Mouse (Mus musculus) CH12.LX (cell line): Measurements from ENCODE around the gene Coq10a. TPM values are rescaled to one million over a fixed set of nuclear protein-coding genes. Genes with fewer than 3 reads are reported as not detected.
A peak's percentile ranks its signal among the peaks of the same experiment; 100 is the strongest.

ENCODE experiments used
- DNase-seq: peaks from one replicate; pipeline ENCODE4 v3.0.0-alpha.2; 2013; ENCODE audit errors: extremely low read depth
- H3K27ac ChIP-seq: 2 replicates; pipeline ENCODE4 v1.5.1; 2012; ENCODE audit warnings: low read depth, mild to moderate bottlenecking, control low read depth, moderate library complexity; ENCODE audit not compliant: insufficient read depth
- H3K27me3 ChIP-seq: replicated peaks from 2 replicates; pipeline ENCODE3; 2012; ENCODE audit warnings: inconsistent platforms
- H3K36me3 ChIP-seq, 2 experiments: replicated peaks in 1 of 2; 2 replicates each; pipeline versions ENCODE3 to v1.6.1; 2012; ENCODE audit warnings: inconsistent platforms in 1 of 2, low read length in 1 of 2, mild to moderate bottlenecking in 1 of 2, mixed read lengths in 1 of 2, moderate library complexity in 1 of 2; ENCODE audit not compliant: control insufficient read depth in 1 of 2, insufficient read depth in 1 of 2
- H3K4me1 ChIP-seq, 2 experiments: 2 replicates each; pipeline ENCODE4 v1.6.1; 2012; ENCODE audit warnings: inconsistent platforms in 1 of 2, moderate library complexity in 1 of 2; ENCODE audit not compliant: insufficient read depth in 2 of 2, control insufficient read depth in 1 of 2
- H3K4me2 ChIP-seq: 2 replicates; pipeline ENCODE4 v1.6.1; 2012; ENCODE audit warnings: low read depth, mild to moderate bottlenecking, control low read depth; ENCODE audit not compliant: poor library complexity, insufficient read depth, severe bottlenecking
- H3K4me3 ChIP-seq, 3 experiments: fragments of 150-350 bp in 1 of 3; sonication (generic) in 1 of 3; replicated peaks in 1 of 3; 2 replicates each; pipeline versions ENCODE3 to v1.5.1; 2011 to 2012; ENCODE audit warnings: low read depth in 2 of 3, low read length in 2 of 3, mild to moderate bottlenecking in 2 of 3, moderate library complexity in 2 of 3, control low read depth in 1 of 3, improper control_type of control experiment in 1 of 3, inconsistent platforms in 1 of 3, mixed read lengths in 1 of 3; ENCODE audit not compliant: poor library complexity in 1 of 3
- H3K79me2 ChIP-seq: replicated peaks from 2 replicates; pipeline ENCODE4 v1.6.1; 2012; ENCODE audit warnings: mild to moderate bottlenecking, moderate library complexity; ENCODE audit not compliant: control insufficient read depth, poor library complexity, insufficient read depth, severe bottlenecking; ENCODE audit errors: extremely low read depth
- H3K9ac ChIP-seq: 2 replicates; pipeline ENCODE4 v1.6.1; 2012; ENCODE audit warnings: low read depth, mild to moderate bottlenecking, control low read depth, moderate library complexity; ENCODE audit not compliant: insufficient read depth
- H3K9me3 ChIP-seq: replicated peaks from 2 replicates; pipeline ENCODE3; 2012; ENCODE audit warnings: low read length, inconsistent platforms, mixed read lengths
- BHLHE40 ChIP-seq: IDR thresholded peaks from 2 replicates; pipeline ENCODE4 v1.6.1; 2011; ENCODE audit warnings: mild to moderate bottlenecking, low read depth, low read length, improper control_type of control experiment
- CHD2 ChIP-seq: IDR thresholded peaks from 2 replicates; pipeline ENCODE4 v1.6.1; 2011; ENCODE audit warnings: low read length, improper control_type of control experiment
- CTCF ChIP-seq, 2 experiments: IDR thresholded peaks in 1 of 2; conservative IDR thresholded peaks in 1 of 2; 2 replicates each; pipeline ENCODE4 v1.5.1; 2011 to 2012; ENCODE audit warnings: low read depth in 2 of 2, low read length in 2 of 2, improper control_type of control experiment in 1 of 2, inconsistent platforms in 1 of 2, mild to moderate bottlenecking in 1 of 2, moderate library complexity in 1 of 2
- E2F4 ChIP-seq: IDR thresholded peaks from 2 replicates; pipeline ENCODE4 v1.6.1; 2011; ENCODE audit warnings: low read depth, low read length, improper control_type of control experiment; ENCODE audit not compliant: insufficient replicate concordance
- EP300 ChIP-seq: IDR thresholded peaks from 2 replicates; pipeline ENCODE4 v1.6.1; 2011; ENCODE audit warnings: low read length, improper control_type of control experiment
- ETS1 ChIP-seq: conservative IDR thresholded peaks from 2 replicates; pipeline ENCODE4 v1.6.1; 2012; ENCODE audit warnings: low read depth, mild to moderate bottlenecking, inconsistent platforms, low read length, improper control_type of control experiment, moderate library complexity
- HCFC1 ChIP-seq: IDR thresholded peaks from 2 replicates; pipeline ENCODE4 v1.6.1; 2012; ENCODE audit warnings: low read depth, mild to moderate bottlenecking, inconsistent platforms, low read length, improper control_type of control experiment
- IRF4 ChIP-seq: IDR thresholded peaks from 2 replicates; pipeline ENCODE4 v1.6.1; 2014; ENCODE audit warnings: low read depth, mild to moderate bottlenecking, inconsistent platforms, low read length, improper control_type of control experiment
- JUN ChIP-seq: IDR thresholded peaks from 2 replicates; pipeline ENCODE4 v1.6.1; 2011; ENCODE audit warnings: low read depth, mild to moderate bottlenecking, low read length, improper control_type of control experiment, moderate library complexity; ENCODE audit not compliant: insufficient read depth
- MAFK ChIP-seq: IDR thresholded peaks from 2 replicates; pipeline ENCODE4 v1.6.1; 2011; ENCODE audit warnings: low read length, improper control_type of control experiment; ENCODE audit not compliant: insufficient replicate concordance
- MAX ChIP-seq: IDR thresholded peaks from 2 replicates; pipeline ENCODE4 v1.6.1; 2011; ENCODE audit warnings: low read length, improper control_type of control experiment
- MEF2A ChIP-seq: IDR thresholded peaks from 2 replicates; pipeline ENCODE4 v1.6.1; 2014; ENCODE audit warnings: low read depth, mild to moderate bottlenecking, inconsistent platforms, low read length, improper control_type of control experiment, borderline replicate concordance
- MXI1 ChIP-seq: IDR thresholded peaks from 2 replicates; pipeline ENCODE4 v1.6.1; 2011; ENCODE audit warnings: mild to moderate bottlenecking, low read depth, low read length, improper control_type of control experiment
- PAX5 ChIP-seq: IDR thresholded peaks from 2 replicates; pipeline ENCODE4 v1.6.1; 2012; ENCODE audit warnings: low read length, inconsistent platforms, mixed read lengths
- POLR2A ChIP-seq: IDR thresholded peaks from 2 replicates; pipeline ENCODE4 v1.6.1; 2011; ENCODE audit warnings: low read depth, mild to moderate bottlenecking, improper control_type of control experiment, low read length
- RAD21 ChIP-seq: IDR thresholded peaks from 2 replicates; pipeline ENCODE4 v1.6.1; 2011; ENCODE audit warnings: low read depth, mild to moderate bottlenecking, low read length, improper control_type of control experiment, moderate library complexity
- RCOR1 ChIP-seq: conservative IDR thresholded peaks from 2 replicates; pipeline ENCODE4 v1.6.1; 2012; ENCODE audit warnings: low read depth, mild to moderate bottlenecking, inconsistent platforms, low read length, improper control_type of control experiment
- SMC3 ChIP-seq: IDR thresholded peaks from 2 replicates; pipeline ENCODE4 v1.6.1; 2011; ENCODE audit warnings: low read depth, low read length, improper control_type of control experiment
- TBP ChIP-seq: conservative IDR thresholded peaks from 2 replicates; pipeline ENCODE4 v1.6.1; 2011; ENCODE audit warnings: low read depth, low read length, improper control_type of control experiment
- TCF12 ChIP-seq: IDR thresholded peaks from 2 replicates; pipeline ENCODE4 v1.6.1; 2014; ENCODE audit warnings: low read depth, mild to moderate bottlenecking, inconsistent platforms, low read length, improper control_type of control experiment
- ZC3H11A ChIP-seq: IDR thresholded peaks from 2 replicates; pipeline ENCODE4 v1.6.1; 2012; ENCODE audit warnings: low read depth, mild to moderate bottlenecking, inconsistent platforms, low read length, improper control_type of control experiment
- ZKSCAN1 ChIP-seq: IDR thresholded peaks from 2 replicates; pipeline ENCODE4 v1.6.1; 2012; ENCODE audit warnings: low read depth, inconsistent platforms, low read length, improper control_type of control experiment, borderline replicate concordance
- ZMIZ1 ChIP-seq: IDR thresholded peaks from 2 replicates; pipeline ENCODE4 v1.6.1; 2012; ENCODE audit warnings: low read depth, mild to moderate bottlenecking, inconsistent platforms, low read length, improper control_type of control experiment
- dilution Hi-C: fragments of 300-500 bp; cut with MboI; formaldehyde crosslinking; loops from 2 replicates; pipeline ENCODE4 v1.14.3; 2020; ENCODE audit warnings: low sequenced_read_pairs; ENCODE audit not compliant: extremely low pct_unique_long_range_greater_than_20kb, extremely low pct_ligation_motif_present
- in situ Hi-C: fragments of 300-500 bp; cut with MboI; formaldehyde crosslinking; loops from 3 replicates; pipeline ENCODE4 v1.14.3; 2019; ENCODE audit warnings: low sequenced_read_pairs, low pct_ligation_motif_present, low pct_unique_long_range_greater_than_20kb, mixed read lengths
- polyA plus RNA-seq: library from polyadenylated mRNA; unstranded; fragments of >175 nt; gene quantifications from 2 replicates; pipeline ENCODE4 v1.2.1, GENCODE M21; 2012; ENCODE audit warnings: low read depth; ENCODE audit not compliant: insufficient read length
- total RNA-seq, 2 experiments: library from RNA; depleted of rRNA; stranded (reverse); fragments of 300-350 nt in 1 of 2; fragments of >200 nt in 1 of 2; gene quantifications; 2 replicates each; pipeline ENCODE4 v1.2.3; 2012 to 2014

Coq10a gene
- total and polyA plus RNA-seq, 3 experiments = 7.7 to 12.1 (median 11.1) TPM

- TF ChIP-seq MXI1 (peak; percentile 77), RCOR1 (no peak), HCFC1 (peak; percentile 82), TBP (peak; percentile 79; the same call in 1 of the 2 replicates), RAD21 (no peak), BHLHE40 (no peak), E2F4 (no peak), ZC3H11A (no peak), CTCF (conservative IDR thresholded peaks at IDR 0.05 in 1 of 2, IDR thresholded peaks at IDR 0.05 in 1 of 2; ENCODE audit: low read depth in 2 of 2, low read length in 2 of 2) (no peak)
Observed at GRCm38 (mm10) chr10:128411211-128412054, 42.6 kb upstream of the Coq10a start, which contains the start of the genes Nabp2 and Rnf41 (continued).

DNA sequence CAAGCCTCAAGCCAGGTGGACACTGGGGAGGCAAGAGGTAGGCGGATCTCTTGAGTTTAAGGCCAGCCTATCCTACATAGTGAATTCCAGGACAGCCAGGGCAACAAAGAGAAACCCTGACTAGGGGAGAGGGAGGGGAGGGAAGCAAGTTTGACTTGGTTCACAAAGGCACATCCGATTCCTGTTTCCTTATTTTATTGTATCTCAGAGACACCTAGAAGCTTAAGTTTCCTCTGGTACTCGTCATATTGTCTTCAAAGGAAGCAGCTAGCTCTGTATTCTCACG lies 41.7 kb upstream of the Coq10a start:
- in situ Hi-C loops (no loop called here), dilution Hi-C loops (no loop called here)
- peaks cover 17 to 47% of the 10 kb centered on the region in 2 experiments for H3K36me3 ChIP-seq
- H3K4me1 ChIP-seq = peaks cover 8 to 29% of the 10 kb centered on the region in 2 experiments; a peak in 3 of 4 replicates
- H3K4me2 ChIP-seq = peak overlapping the region; percentile 87
- no peaks in the 10 kb centered on the region for H3K9me3 ChIP-seq
- DNase-seq = no peak
- no peaks in the 10 kb centered on the region for H3K27me3 ChIP-seq
- peaks cover 20% of the 10 kb centered on the region for H3K79me2 ChIP-seq
- H3K27ac ChIP-seq = peak overlapping the region; percentile 43
- H3K9ac ChIP-seq = peak overlapping the region; percentile 69
- TF ChIP-seq TCF12 (no peak), ZMIZ1 (no peak), POLR2A (no peak; the same call in 1 of the 2 replicates), ZC3H11A (no peak), JUN (no peak)
- peak overlapping the region; percentile 71 to 92 (median 92) for H3K4me3 ChIP-seq

DNA sequence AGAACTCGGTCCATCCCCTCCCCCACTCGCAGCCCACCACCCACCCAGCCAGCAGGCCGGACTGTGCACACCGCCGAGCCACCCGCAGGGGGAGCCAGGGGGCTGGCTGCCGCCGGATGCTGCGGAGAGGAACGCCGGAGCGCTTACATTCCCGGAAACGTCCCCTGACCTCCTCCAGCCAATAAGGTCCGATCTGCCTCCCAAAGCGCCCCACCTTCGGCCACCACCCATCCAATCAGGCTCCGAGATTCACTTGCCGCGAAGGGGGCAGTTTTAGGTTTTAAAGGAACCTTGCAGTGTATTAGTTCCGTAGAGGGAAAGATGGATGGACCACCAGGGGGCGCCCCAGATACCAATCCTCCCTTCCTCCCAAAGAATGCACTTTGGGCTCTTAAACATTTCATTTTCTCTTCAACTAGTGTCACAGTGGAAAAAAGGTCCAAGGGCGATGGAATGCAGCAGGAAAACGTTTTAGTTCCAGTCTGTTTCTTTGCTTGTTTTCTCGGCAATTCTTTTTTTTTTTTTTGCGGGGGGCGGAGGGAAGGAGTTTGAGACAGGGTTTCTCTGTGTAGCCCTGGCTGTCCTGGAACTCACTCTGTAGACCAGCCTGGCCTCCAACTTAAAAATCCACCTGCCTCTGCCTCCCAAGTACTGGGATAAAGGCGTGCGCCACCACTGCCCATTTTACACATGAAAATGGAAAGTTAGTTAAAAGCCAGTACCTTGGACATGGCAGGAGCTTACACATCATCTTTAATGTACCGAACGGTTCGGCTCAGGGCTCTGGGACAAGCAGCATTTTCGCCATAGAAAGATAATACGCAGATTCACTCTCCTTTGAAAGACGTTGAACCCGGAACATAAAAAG lies 41.1 kb upstream of the Coq10a start:
- no peaks in the 10 kb centered on the region for H3K9me3 ChIP-seq
- H3K27ac ChIP-seq = peak overlapping the region; percentile 43
- no peaks in the 10 kb centered on the region for H3K27me3 ChIP-seq
- H3K4me1 ChIP-seq = peaks cover 8 to 29% of the 10 kb centered on the region in 2 experiments; a peak in 3 of 4 replicates
- in situ Hi-C loops = no loop called here
- H3K36me3 ChIP-seq = peaks cover 17 to 46% of the 10 kb centered on the region in 2 experiments
- dilution Hi-C loops = no loop called here
- peak; percentile 98 for DNase-seq
- peak overlapping the region; percentile 71 to 92 (median 92) for H3K4me3 ChIP-seq
- H3K4me2 ChIP-seq = peak overlapping the region; percentile 87
- H3K79me2 ChIP-seq = peaks cover 20% of the 10 kb centered on the region
- peak overlapping the region; percentile 84 for H3K9ac ChIP-seq
- peak; percentile 57; the same call in 1 of the 2 replicates for TF ChIP-seq TCF12
- peak; percentile 62; the same call in 1 of the 2 replicates for TF ChIP-seq MEF2A
- peak; percentile 44; the same call in 1 of the 2 replicates for TF ChIP-seq BHLHE40
- TF ChIP-seq MXI1 = peak; percentile 45; the same call in 1 of the 2 replicates
- TF ChIP-seq ZC3H11A = no peak
- TF ChIP-seq TBP = peak; percentile 64; the same call in 1 of the 2 replicates
- peak; percentile 63; the same call in 1 of the 2 replicates for TF ChIP-seq MAX
- TF ChIP-seq SMC3 = peak; percentile 47
- peak; percentile 64; the same call in 1 of the 2 replicates for TF ChIP-seq POLR2A
- TF ChIP-seq E2F4 = peak; percentile 85; the same call in 1 of the 2 replicates
- TF ChIP-seq EP300 = no peak
- TF ChIP-seq ZKSCAN1 = no peak
- TF ChIP-seq JUN = no peak
- no peak for TF ChIP-seq RCOR1
- TF ChIP-seq MAFK = no peak
- 0 out of 2 replicates have a peak, but pooled peaks have one; percentile 59 for TF ChIP-seq IRF4
- peak; percentile 58 to 70 for TF ChIP-seq CTCF (conservative IDR thresholded peaks at IDR 0.05 in 1 of 2, IDR thresholded peaks at IDR 0.05 in 1 of 2; ENCODE audit: low read depth in 2 of 2, low read length in 2 of 2)
- peak; percentile 88 for TF ChIP-seq CHD2
- no peak for TF ChIP-seq PAX5
- 0 out of 2 replicates have a peak, but pooled peaks have one; percentile 23 for TF ChIP-seq ETS1
